Mouse (Mus musculus): Measurements from ENCODE around the gene Ccdc124. TPM values are rescaled to one million over a fixed set of nuclear protein-coding genes. Genes with fewer than 3 reads are reported as not detected.

Gene Ccdc124
- polyA plus RNA-seq, 1 experiment = 142 TPM

DNA sequence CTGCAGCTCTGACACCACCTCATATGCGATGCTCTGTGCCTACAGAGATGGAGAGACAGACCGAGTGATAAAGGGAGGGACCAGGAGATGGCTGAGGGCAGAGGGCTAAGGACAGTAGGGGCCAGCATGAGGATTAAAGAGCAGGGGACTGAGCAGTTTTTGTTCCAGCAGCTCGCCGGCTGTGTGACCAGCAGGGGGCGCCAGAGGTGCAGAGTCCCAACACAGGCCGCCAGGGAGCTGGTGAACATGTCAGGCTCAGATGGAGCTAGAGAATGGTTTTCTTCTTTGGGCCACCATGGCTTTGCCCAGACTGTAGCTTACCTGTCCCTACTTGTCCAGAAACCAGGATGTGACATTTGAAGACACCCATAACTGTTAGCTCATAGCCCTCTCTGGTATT, 29.2 kb downstream of the Ccdc124 start:
- H3ac ChIP-seq (ENCODE audit: control insufficient read depth, insufficient read length, low read depth) = peak overlapping the region; percentile 39
- H3K36me3 ChIP-seq (ENCODE audit: control insufficient read depth, insufficient read depth) = no peaks in the 10 kb centered on the region
- H3K79me3 ChIP-seq (ENCODE audit: low read depth) = no peaks in the 10 kb centered on the region
- H3K27me3 ChIP-seq (ENCODE audit: control insufficient read depth, insufficient read depth, insufficient read length) = peaks cover 6% of the 10 kb centered on the region
- no peaks in the 10 kb centered on the region for H3K79me2 ChIP-seq (ENCODE audit: control insufficient read depth, insufficient read depth)
- TF ChIP-seq MAX (IDR thresholded peaks at IDR 0.05) (no peak), CEBPB (IDR thresholded peaks at IDR 0.05; ENCODE audit: low read depth) (no peak), CTCF (IDR thresholded peaks at IDR 0.05; ENCODE audit: control insufficient read depth, insufficient read depth, insufficient read length) (peak; percentile 85)
- H3K4me3 ChIP-seq (ENCODE audit: insufficient read depth, poor library complexity, severe bottlenecking) = no peak overlapping the region

DNA sequence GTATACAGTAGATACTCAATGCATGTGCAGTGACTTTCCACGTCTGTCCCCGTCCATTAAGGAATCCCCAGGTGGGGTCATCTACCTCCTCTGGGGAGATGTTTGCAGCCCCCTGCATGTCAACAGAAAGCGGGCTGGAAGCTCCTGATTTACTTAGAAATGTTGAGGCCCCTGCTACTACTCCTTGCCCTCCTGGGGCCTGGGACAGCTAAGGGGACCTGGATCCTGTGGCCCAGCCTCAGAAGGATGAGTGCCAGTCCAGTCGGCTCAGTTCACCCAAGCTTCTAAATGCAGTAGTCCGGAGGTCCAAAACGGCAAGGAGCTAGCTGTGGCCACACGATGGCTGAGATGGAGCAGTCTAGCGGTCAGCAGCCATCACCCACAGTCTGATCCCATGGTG, 29.8 kb downstream of the Ccdc124 start:
- peaks cover 6% of the 10 kb centered on the region for H3K27me3 ChIP-seq (ENCODE audit: control insufficient read depth, insufficient read depth, insufficient read length)
- no peak overlapping the region for H3ac ChIP-seq (ENCODE audit: control insufficient read depth, insufficient read length, low read depth)
- H3K4me3 ChIP-seq (ENCODE audit: insufficient read depth, poor library complexity, severe bottlenecking) = no peak overlapping the region
- no peaks in the 10 kb centered on the region for H3K79me3 ChIP-seq (ENCODE audit: low read depth)
- H3K36me3 ChIP-seq (ENCODE audit: control insufficient read depth, insufficient read depth) = no peaks in the 10 kb centered on the region
- no peaks in the 10 kb centered on the region for H3K79me2 ChIP-seq (ENCODE audit: control insufficient read depth, insufficient read depth)
- TF ChIP-seq MYOD1 (IDR thresholded peaks at IDR 0.05; ENCODE audit: control insufficient read depth, insufficient read length, low read depth) (no peak), CTCF (IDR thresholded peaks at IDR 0.05; ENCODE audit: control insufficient read depth, insufficient read depth, insufficient read length) (no peak), CEBPB (IDR thresholded peaks at IDR 0.05; ENCODE audit: low read depth) (no peak), USF1 (IDR thresholded peaks at IDR 0.05; ENCODE audit: low read depth) (no peak), FOSL1 (IDR thresholded peaks at IDR 0.05; ENCODE audit: insufficient read depth, low read length, poor library complexity, severe bottlenecking) (no peak), MYOG (IDR thresholded peaks at IDR 0.05; ENCODE audit: control insufficient read depth, extremely low read depth, insufficient read length) (no peak), MAX (IDR thresholded peaks at IDR 0.05) (no peak)

DNA sequence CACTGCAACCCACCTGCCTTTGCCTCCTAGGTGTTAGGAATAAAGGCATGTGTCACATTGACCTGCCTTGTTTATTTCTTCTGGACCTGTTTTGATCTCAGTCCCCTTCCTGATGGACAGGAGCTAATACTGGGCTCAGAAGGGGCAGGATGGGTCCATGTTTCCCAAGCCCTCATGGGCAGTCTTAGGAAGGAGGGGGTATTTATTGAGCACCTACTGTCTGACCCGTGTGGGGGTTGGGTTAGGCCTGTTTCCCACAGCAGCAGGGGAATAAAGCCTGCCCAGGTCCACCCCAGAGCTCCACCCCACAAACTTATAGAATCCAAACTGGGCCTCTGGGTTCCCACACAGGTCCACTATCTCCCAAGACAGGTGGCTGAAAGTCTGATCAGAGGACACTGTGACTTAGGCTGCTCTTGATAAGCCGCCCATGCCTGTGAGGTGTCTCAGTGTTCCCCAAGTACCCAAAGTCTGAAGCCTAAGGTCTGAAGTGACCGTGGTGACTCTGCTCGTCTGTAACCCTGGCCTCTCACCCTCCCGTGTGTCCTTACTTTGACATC, 30.4 kb downstream of the Ccdc124 start:
- no peak overlapping the region for H3ac ChIP-seq (ENCODE audit: control insufficient read depth, insufficient read length, low read depth)
- no peak overlapping the region for H3K4me3 ChIP-seq (ENCODE audit: insufficient read depth, poor library complexity, severe bottlenecking)
- peaks cover 6% of the 10 kb centered on the region for H3K27me3 ChIP-seq (ENCODE audit: control insufficient read depth, insufficient read depth, insufficient read length)
- TF ChIP-seq FOSL1 (IDR thresholded peaks at IDR 0.05; ENCODE audit: insufficient read depth, low read length, poor library complexity, severe bottlenecking) (no peak), MYOG (IDR thresholded peaks at IDR 0.05; ENCODE audit: control insufficient read depth, extremely low read depth, insufficient read length) (no peak), MAX (IDR thresholded peaks at IDR 0.05) (no peak), CTCF (IDR thresholded peaks at IDR 0.05; ENCODE audit: control insufficient read depth, insufficient read depth, insufficient read length) (no peak), MYOD1 (IDR thresholded peaks at IDR 0.05; ENCODE audit: control insufficient read depth, insufficient read length, low read depth) (no peak), USF1 (IDR thresholded peaks at IDR 0.05; ENCODE audit: low read depth) (no peak), CEBPB (IDR thresholded peaks at IDR 0.05; ENCODE audit: low read depth) (no peak)
- H3K36me3 ChIP-seq (ENCODE audit: control insufficient read depth, insufficient read depth) = no peaks in the 10 kb centered on the region
- no peaks in the 10 kb centered on the region for H3K79me2 ChIP-seq (ENCODE audit: control insufficient read depth, insufficient read depth)
- H3K79me3 ChIP-seq (ENCODE audit: low read depth) = peaks cover 2% of the 10 kb centered on the region

DNA sequence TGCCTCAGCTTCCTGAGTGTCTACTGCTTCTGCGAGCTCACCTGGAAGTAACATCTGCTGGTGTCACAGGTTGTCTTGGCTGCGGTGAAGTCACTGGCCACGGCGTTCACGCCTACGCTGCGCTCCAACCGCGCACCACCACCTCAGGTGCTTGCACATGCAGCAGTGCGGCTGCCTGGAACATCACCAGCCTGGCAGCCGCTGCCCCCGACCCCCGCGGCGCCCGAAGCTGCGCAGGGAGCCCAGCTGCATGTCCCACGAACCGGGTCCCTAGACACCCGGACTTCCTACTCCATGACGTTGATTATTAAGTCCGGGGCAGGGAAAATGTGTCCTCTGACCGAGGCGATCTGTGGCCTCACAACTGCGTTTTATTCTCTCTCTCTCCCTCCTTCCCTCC, 31.3 kb downstream of the Ccdc124 start:
- Histone ChIP-seq H3K4me3 (ENCODE audit: insufficient read depth, poor library complexity, severe bottlenecking) (no peak overlapping the region), H3K36me3 (ENCODE audit: control insufficient read depth, insufficient read depth) (no peaks in the 10 kb centered on the region), H3K79me2 (ENCODE audit: control insufficient read depth, insufficient read depth) (no peaks in the 10 kb centered on the region), H3K27me3 (ENCODE audit: control insufficient read depth, insufficient read depth, insufficient read length) (peaks cover 6% of the 10 kb centered on the region), H3K79me3 (ENCODE audit: low read depth) (peaks cover 2% of the 10 kb centered on the region), H3ac (ENCODE audit: control insufficient read depth, insufficient read length, low read depth) (no peak overlapping the region)
- TF ChIP-seq MYOD1 (IDR thresholded peaks at IDR 0.05; ENCODE audit: control insufficient read depth, insufficient read length, low read depth) = no peak
- TF ChIP-seq CTCF (IDR thresholded peaks at IDR 0.05; ENCODE audit: control insufficient read depth, insufficient read depth, insufficient read length) = no peak
- TF ChIP-seq USF1 (IDR thresholded peaks at IDR 0.05; ENCODE audit: low read depth) = no peak

DNA sequence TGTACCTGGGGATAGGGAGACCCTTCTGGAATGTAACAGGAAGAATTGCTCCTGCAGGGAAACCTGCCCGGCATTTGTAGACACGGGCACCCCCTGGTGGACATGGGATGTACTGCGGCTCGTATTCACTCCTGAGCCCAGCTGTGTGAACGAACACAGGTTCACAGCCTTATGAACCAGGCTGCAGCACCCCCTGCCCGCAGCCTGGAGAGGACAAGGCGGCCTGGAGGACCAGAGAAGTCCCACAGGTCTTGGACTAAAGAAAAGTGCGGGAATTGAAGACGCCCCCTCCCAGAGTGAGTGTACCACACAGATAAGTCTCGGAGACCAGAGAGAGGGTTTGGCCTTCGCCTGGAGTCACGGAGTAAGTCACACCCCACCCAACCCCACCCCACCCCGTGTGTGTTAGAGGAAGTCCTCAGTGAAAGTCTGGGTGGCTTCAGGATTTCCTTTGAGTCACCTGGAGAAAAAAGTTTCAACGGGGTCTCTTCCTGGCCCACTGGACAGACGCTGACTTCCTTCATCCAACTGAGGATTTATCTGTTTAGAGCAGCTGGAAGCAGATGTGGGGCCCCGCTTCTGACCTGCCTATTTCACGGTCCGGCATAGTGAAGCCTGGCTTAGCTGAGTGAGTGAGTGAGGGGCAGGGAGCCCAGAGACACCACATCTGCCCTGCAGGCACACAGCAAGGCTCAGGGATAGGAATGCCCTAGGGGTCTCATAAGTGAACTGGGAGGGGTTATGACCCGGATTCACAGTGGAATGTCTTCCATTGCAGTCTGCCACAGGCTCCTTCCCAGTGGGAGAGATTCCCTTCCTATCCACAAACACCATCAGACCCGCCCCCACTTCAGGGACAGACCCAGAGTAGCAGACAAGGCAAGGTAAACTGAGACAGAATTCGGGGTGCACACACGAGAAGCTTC, 32.3 kb downstream of the Ccdc124 start:
- H3K79me3 ChIP-seq (ENCODE audit: low read depth) = peaks cover 2% of the 10 kb centered on the region
- no peaks in the 10 kb centered on the region for H3K79me2 ChIP-seq (ENCODE audit: control insufficient read depth, insufficient read depth)
- no peak for TF ChIP-seq USF1 (IDR thresholded peaks at IDR 0.05; ENCODE audit: low read depth)
- TF ChIP-seq CTCF (IDR thresholded peaks at IDR 0.05; ENCODE audit: control insufficient read depth, insufficient read depth, insufficient read length) = peak; percentile 67
- no peak for TF ChIP-seq MYOG (IDR thresholded peaks at IDR 0.05; ENCODE audit: control insufficient read depth, extremely low read depth, insufficient read length)
- TF ChIP-seq FOSL1 (IDR thresholded peaks at IDR 0.05; ENCODE audit: insufficient read depth, low read length, poor library complexity, severe bottlenecking) = no peak
- no peak overlapping the region for H3K4me3 ChIP-seq (ENCODE audit: insufficient read depth, poor library complexity, severe bottlenecking)
- H3K36me3 ChIP-seq (ENCODE audit: control insufficient read depth, insufficient read depth) = no peaks in the 10 kb centered on the region
- H3K27me3 ChIP-seq (ENCODE audit: control insufficient read depth, insufficient read depth, insufficient read length) = peaks cover 6% of the 10 kb centered on the region
- H3ac ChIP-seq (ENCODE audit: control insufficient read depth, insufficient read length, low read depth) = no peak overlapping the region

DNA sequence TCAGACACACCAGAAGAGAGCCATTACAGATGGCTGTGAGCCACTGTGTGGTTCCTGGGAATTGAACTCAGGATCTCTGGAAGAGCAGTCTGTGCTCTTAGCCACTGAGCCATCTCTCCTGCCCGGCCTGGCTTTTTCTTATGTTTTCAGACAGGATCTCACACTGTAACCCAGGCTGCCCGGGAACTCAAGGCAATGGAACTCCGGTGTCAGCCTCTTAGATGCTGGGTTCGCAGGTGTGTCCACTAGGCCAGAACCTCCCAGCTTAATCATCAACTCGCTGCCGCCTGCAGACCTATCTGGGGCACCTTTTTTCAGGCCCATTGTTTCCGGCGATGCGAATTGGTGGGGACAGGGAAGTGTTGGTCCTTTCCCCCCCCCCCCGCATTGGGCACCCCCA, 33.1 kb downstream of the Ccdc124 start:
- Histone ChIP-seq H3K4me3 (ENCODE audit: insufficient read depth, poor library complexity, severe bottlenecking) (no peak overlapping the region), H3K79me2 (ENCODE audit: control insufficient read depth, insufficient read depth) (no peaks in the 10 kb centered on the region), H3K79me3 (ENCODE audit: low read depth) (peaks cover 2% of the 10 kb centered on the region), H3K36me3 (ENCODE audit: control insufficient read depth, insufficient read depth) (no peaks in the 10 kb centered on the region), H3ac (ENCODE audit: control insufficient read depth, insufficient read length, low read depth) (no peak overlapping the region), H3K27me3 (ENCODE audit: control insufficient read depth, insufficient read depth, insufficient read length) (peaks cover 6% of the 10 kb centered on the region)
- TF ChIP-seq MAX (IDR thresholded peaks at IDR 0.05) = no peak
- TF ChIP-seq MYOG (IDR thresholded peaks at IDR 0.05; ENCODE audit: control insufficient read depth, extremely low read depth, insufficient read length) = no peak
- TF ChIP-seq USF1 (IDR thresholded peaks at IDR 0.05; ENCODE audit: low read depth) = no peak
- TF ChIP-seq CEBPB (IDR thresholded peaks at IDR 0.05; ENCODE audit: low read depth) = no peak
- TF ChIP-seq CTCF (IDR thresholded peaks at IDR 0.05; ENCODE audit: control insufficient read depth, insufficient read depth, insufficient read length) = no peak
- no peak for TF ChIP-seq MYOD1 (IDR thresholded peaks at IDR 0.05; ENCODE audit: control insufficient read depth, insufficient read length, low read depth)
- no peak for TF ChIP-seq FOSL1 (IDR thresholded peaks at IDR 0.05; ENCODE audit: insufficient read depth, low read length, poor library complexity, severe bottlenecking)
